Comparison of ENCODE assay signal across 7 mouse cellular contexts in genomic region chr9:61372510-61372975, GRCm38 (mm10). TPM values are rescaled to one million over a fixed set of nuclear protein-coding genes. Genes with fewer than 3 reads are reported as not detected.
DNase-seq lines count a peak whose midpoint lies in the region; ATAC-seq and TF ChIP-seq lines count a peak whose summit lies in the region.

No protein-coding gene starts in this region.

- TF ChIP-seq POLR2A in lung, adult 2 months (IDR thresholded peaks at IDR 0.05; ENCODE audit: borderline replicate concordance, extremely low read depth, low read depth, low read length), result no peak

- peaks cover 29% of the 10 kb centered on the region for H3K4me1 ChIP-seq in lung, adult 2 months (ENCODE audit: control insufficient read depth, insufficient read depth, low read length)
- peaks cover 55% of the 10 kb centered on the region for H3K4me1 ChIP-seq in embryonic facial prominence, embryonic 14.5 days (ENCODE audit: control insufficient read depth, insufficient read depth, low read length)
- H3K4me1 ChIP-seq in hindbrain, embryonic 14.5 days (replicated peaks; ENCODE audit: control insufficient read depth, insufficient read depth, low read length), result peaks cover 61% of the 10 kb centered on the region
- peaks cover 84% of the 10 kb centered on the region for H3K4me1 ChIP-seq in megakaryocyte, embryonic 14.5 days

- no peak for DNase-seq in lung, adult 2 months
- no peak for DNase-seq in lung, postnatal 36 days
- DNase-seq in embryonic facial prominence, embryonic 14.5 days (ENCODE audit: low spot score), result no peak
- DNase-seq in hindbrain, embryonic 14.5 days (ENCODE audit: low spot score), result no peak
- no peak for DNase-seq in thymus, postnatal 14 days
- DNase-seq in layer of hippocampus, adult 18-20 months (ENCODE audit: low spot score in 2 of 2), result no peak

- peak overlapping the region; percentile 89 for H3K4me3 ChIP-seq in lung, adult 2 months (replicated peaks; ENCODE audit: extremely low read depth, low read depth, low read length)
- H3K4me3 ChIP-seq in embryonic facial prominence, embryonic 14.5 days (ENCODE audit: low read depth, low read length), result peak overlapping the region; percentile 86
- H3K4me3 ChIP-seq in hindbrain, embryonic 14.5 days (replicated peaks; ENCODE audit: low read length), result peak overlapping the region; percentile 91
- peak overlapping the region; percentile 96 for H3K4me3 ChIP-seq in megakaryocyte, embryonic 14.5 days (replicated peaks)

- peaks cover 17% of the 10 kb centered on the region; the same call in 1 of the 2 replicates for H3K36me3 ChIP-seq in embryonic facial prominence, embryonic 14.5 days (ENCODE audit: control insufficient read depth, insufficient read depth, low read length)
- H3K36me3 ChIP-seq in hindbrain, embryonic 14.5 days (replicated peaks; ENCODE audit: control insufficient read depth, insufficient read depth), result peaks cover 3% of the 10 kb centered on the region; the same call in 1 of the 2 replicates
- peaks cover 21% of the 10 kb centered on the region for H3K36me3 ChIP-seq in megakaryocyte, embryonic 14.5 days (replicated peaks; ENCODE audit: low read length)

- WGBS in lung, adult 2 months, result under 1% methylated on average over 41 of the region's 42 CpGs
- 0% methylated on average over 10 of the region's 42 CpGs for WGBS in embryonic facial prominence, embryonic 14.5 days
- WGBS in hindbrain, embryonic 14.5 days, result under 1% methylated on average over 42 of the region's 42 CpGs

- TF ChIP-seq CTCF in lung, adult 2 months (IDR thresholded peaks at IDR 0.05; ENCODE audit: insufficient read depth, low read length), result no peak

- H3K9ac ChIP-seq in embryonic facial prominence, embryonic 14.5 days (ENCODE audit: low read depth, low read length), result peak overlapping the region; percentile 97
- H3K9ac ChIP-seq in hindbrain, embryonic 14.5 days, result peak overlapping the region; percentile 99

- H3K27ac ChIP-seq in embryonic facial prominence, embryonic 14.5 days (replicated peaks; ENCODE audit: low read depth, low read length), result peak overlapping the region; percentile 90
- peak overlapping the region; percentile 93 for H3K27ac ChIP-seq in hindbrain, embryonic 14.5 days

- H3K9me3 ChIP-seq in embryonic facial prominence, embryonic 14.5 days (ENCODE audit: control insufficient read depth, low read length), result no peaks in the 10 kb centered on the region
- no peaks in the 10 kb centered on the region for H3K9me3 ChIP-seq in hindbrain, embryonic 14.5 days (ENCODE audit: control insufficient read depth, low read length)
- H3K9me3 ChIP-seq in megakaryocyte, embryonic 14.5 days, result no peaks in the 10 kb centered on the region

- ATAC-seq in embryonic facial prominence, embryonic 14.5 days (ENCODE audit: low read depth), result peak; percentile 15; the same call in 1 of the 2 replicates
- 0 out of 2 replicates have a peak, but pooled peaks have one; percentile 6 for ATAC-seq in hindbrain, embryonic 14.5 days (ENCODE audit: low FRiP score)

- H3K27me3 ChIP-seq in embryonic facial prominence, embryonic 14.5 days (replicated peaks; ENCODE audit: control insufficient read depth, insufficient read depth, low read length), result no peaks in the 10 kb centered on the region
- no peaks in the 10 kb centered on the region; the same call in 1 of the 2 replicates for H3K27me3 ChIP-seq in hindbrain, embryonic 14.5 days (ENCODE audit: control insufficient read depth, insufficient read depth, low read length)
- peaks cover 40% of the 10 kb centered on the region for H3K27me3 ChIP-seq in megakaryocyte, embryonic 14.5 days (replicated peaks)

- H3K4me2 ChIP-seq in embryonic facial prominence, embryonic 14.5 days (ENCODE audit: low read depth, low read length), result peak overlapping the region; percentile 95
- peak overlapping the region; percentile 83 for H3K4me2 ChIP-seq in hindbrain, embryonic 14.5 days (replicated peaks)

RNA-seq across cellular contexts. Expression of gene Tle3, which starts 0.4 kb away (rescaled TPM):
- 55.1 and 59.1 TPM in 2 replicates for polyA plus RNA-seq in lung, adult 2 months (2012; rRNA removed)
- 25.5 and 31.4 TPM in 2 replicates for polyA plus RNA-seq in embryonic facial prominence, embryonic 14.5 days (2014; fragmentation: Nextera tagmentation; extraction: Ambion mirVana)
- 22.4 and 23.9 TPM in 2 replicates for polyA plus RNA-seq in hindbrain, embryonic 14.5 days (2014; fragmentation: Nextera tagmentation; extraction: Ambion mirVana)
- polyA plus RNA-seq in megakaryocyte, embryonic 14.5 days (2012; ENCODE audit: insufficient read depth, low replicate concordance), result 60.7 and 62.9 TPM in 2 replicates
- 10 to 100 TPM; 58.1 to 59.7 TPM for total RNA-seq in layer of hippocampus, adult 18-20 months (2021)
